Mouse (Mus musculus): ENCODE measurements around the gene Med15.
A peak's percentile ranks its signal among the peaks of the same experiment; 100 is the strongest.

DNA sequence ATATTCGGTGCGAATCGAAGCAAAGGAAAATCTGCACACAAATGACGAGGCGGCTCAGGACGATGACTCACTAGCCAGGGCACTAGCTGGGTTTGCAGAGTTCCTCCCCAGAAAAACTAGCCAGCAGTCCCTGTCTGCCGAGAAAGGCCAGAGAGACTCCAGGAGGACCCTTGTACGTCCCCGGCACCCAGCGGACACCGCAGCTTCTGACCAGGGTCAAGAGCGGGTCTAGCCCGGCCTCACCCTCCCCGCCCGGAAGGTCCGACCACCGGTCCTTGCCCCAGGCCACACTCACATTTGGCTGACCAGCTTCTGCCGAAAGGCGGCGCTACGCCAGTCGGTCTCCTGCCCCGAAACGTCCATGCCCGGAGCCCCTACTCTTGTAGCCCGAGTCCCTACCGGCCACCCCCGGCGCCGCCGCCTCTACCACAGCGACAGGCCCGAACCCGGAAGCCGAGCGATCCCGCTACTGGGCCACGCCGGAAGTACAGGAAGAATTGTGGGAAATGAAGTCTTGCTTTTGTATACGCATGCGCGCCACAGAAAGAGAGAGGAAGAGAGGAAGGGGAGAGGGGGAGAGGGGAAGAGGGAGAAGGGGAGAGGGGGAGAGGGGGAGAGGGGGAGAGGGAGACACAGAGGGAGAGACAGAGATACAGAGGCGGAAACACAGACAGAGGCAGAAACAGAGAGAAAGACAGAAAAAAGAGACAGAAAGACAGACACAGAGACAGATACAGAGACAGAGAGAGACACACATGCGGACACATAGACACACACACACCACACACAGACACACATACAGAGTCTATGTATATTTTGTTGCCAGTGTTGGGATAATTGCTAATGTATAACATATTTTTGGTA lies 10.0 kb downstream of the Med15 start:
- peak; percentile 60 for TF ChIP-seq CTCF (IDR thresholded peaks at IDR 0.05; ENCODE audit: low read depth)
- TF ChIP-seq EP300 (IDR thresholded peaks at IDR 0.05; ENCODE audit: low read depth): no peak
